Mouse (Mus musculus): Measurements from ENCODE around the gene Mis12. TPM values are rescaled to one million over a fixed set of nuclear protein-coding genes. Genes with fewer than 3 reads are reported as not detected.

Mis12 gene
- 22.1 and 29.4 TPM in 2 replicates for polyA plus RNA-seq (2011; ENCODE audit: insufficient read depth, insufficient read length, low replicate concordance, missing spikeins)

- Histone ChIP-seq H3K27ac (ENCODE audit: control insufficient read depth, insufficient read depth, low read depth, low read length, poor library complexity) (peak within 1 kb of the TSS; percentile 90), H3K4me1 (ENCODE audit: control insufficient read depth, insufficient read depth, low read length) (peaks cover 4% of the 10 kb centered on the region; the same call in 1 of the 2 replicates), H3K4me3 (replicated peaks; ENCODE audit: control insufficient read depth, low read depth, low read length) (peak within 1 kb of the TSS; percentile 98)
- WGBS, result under 1% methylated on average over 70 of the region's 71 CpGs
- no peak for TF ChIP-seq CTCF (IDR thresholded peaks at IDR 0.05; ENCODE audit: control insufficient read depth, insufficient read depth, low read length)
- peak; percentile 85 for TF ChIP-seq POLR2A (IDR thresholded peaks at IDR 0.05; ENCODE audit: borderline replicate concordance, control insufficient read depth, low read depth, low read length)
Measured at GRCm38 (mm10) chr11:71019201-71020068, at the start of gene Mis12, which contains the start of gene Derl2. Mis12 (plus strand) TSS chr11:71019611. Derl2 (minus strand) TSS chr11:71019841.

DNA sequence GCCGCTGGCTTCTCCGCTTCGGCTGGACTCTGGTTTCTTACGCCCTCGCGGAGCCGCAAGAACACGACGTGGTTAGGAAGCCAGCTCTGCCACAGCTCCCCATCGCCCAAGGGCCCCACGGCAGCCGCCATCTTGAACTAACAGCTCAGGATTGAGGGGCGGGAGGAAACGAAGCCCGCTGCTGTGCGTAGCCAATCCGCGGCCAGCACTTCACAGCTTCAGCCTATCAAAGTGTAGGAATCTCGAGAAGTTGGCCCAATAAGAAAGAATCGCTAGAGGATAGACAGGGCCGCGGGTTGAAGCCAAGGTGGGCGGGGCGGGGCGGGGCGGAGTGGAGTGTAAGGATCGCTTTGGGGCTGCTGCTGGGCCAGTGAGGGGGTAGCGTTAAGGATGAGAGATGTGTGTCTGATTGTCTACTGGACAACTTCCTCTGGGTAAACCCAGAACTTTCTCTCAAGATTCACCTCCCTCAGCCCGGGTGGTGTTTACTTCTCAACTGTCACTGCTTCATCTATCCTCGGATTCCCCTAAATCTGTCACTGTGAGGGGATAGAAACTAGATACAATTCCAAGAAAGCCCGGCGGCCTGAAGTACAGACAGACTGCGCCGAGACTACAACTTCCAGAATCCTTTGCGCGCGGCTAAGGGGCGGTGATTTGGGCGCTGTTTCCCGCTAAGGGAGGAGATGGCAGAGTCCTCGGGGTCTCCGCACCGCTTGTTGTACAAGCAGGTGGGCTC lies 49.4 kb upstream of the Mis12 start, which contains the start of the genes Nup88 and Rpain:
TSS of gene Nup88 (minus strand) at position 153 of the 739 bp plus-strand sequence.
TSS of gene Rpain (plus strand) at position 393 of the 739 bp plus-strand sequence.
- Histone ChIP-seq H3K4me3 (replicated peaks; ENCODE audit: control insufficient read depth, low read depth, low read length) (peak within 1 kb of the TSS; percentile 92), H3K4me1 (ENCODE audit: control insufficient read depth, insufficient read depth, low read length) (peaks cover 3% of the 10 kb centered on the region; the same call in 1 of the 2 replicates), H3K27ac (ENCODE audit: control insufficient read depth, insufficient read depth, low read depth, low read length, poor library complexity) (peak within 1 kb of the TSS; percentile 90)
- WGBS, result under 1% methylated on average over 43 of the region's 43 CpGs
- no peak for TF ChIP-seq CTCF (IDR thresholded peaks at IDR 0.05; ENCODE audit: control insufficient read depth, insufficient read depth, low read length)
- peak; percentile 93 for TF ChIP-seq POLR2A (IDR thresholded peaks at IDR 0.05; ENCODE audit: borderline replicate concordance, control insufficient read depth, low read depth, low read length)

GRCm38 (mm10) chr11:70970560-70971540 lies 48.6 kb upstream of the Mis12 start:
- Histone ChIP-seq H3K4me3 (replicated peaks; ENCODE audit: control insufficient read depth, low read depth, low read length) (peak overlapping the region; percentile 88), H3K27ac (ENCODE audit: control insufficient read depth, insufficient read depth, low read depth, low read length, poor library complexity) (peak overlapping the region; percentile 90), H3K4me1 (ENCODE audit: control insufficient read depth, insufficient read depth, low read length) (peaks cover 3% of the 10 kb centered on the region; the same call in 1 of the 2 replicates)
- WGBS, result 8% methylated on average over 24 of the region's 24 CpGs
- no peak for TF ChIP-seq POLR2A (IDR thresholded peaks at IDR 0.05; ENCODE audit: borderline replicate concordance, control insufficient read depth, low read depth, low read length)
- TF ChIP-seq CTCF (IDR thresholded peaks at IDR 0.05; ENCODE audit: control insufficient read depth, insufficient read depth, low read length), result no peak

DNA sequence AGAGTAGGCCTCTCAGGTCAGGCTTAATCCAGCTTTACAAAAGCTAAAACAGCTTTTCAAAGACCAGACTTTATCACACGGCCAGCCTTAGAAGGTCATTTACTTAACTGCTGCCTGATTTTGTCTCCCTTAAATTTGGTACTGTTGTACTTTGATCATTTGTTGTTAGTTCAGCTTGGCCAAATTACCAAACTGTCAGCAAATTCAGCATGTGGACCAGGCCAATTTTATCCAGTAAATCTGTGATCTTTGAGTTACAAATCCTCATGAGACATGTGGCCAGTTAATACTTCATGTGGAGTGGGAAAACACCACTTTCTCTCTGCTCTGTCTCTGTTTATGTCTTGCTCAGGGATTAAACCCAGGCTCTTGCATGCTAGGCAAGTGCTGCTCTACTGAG lies 46.8 kb upstream of the Mis12 start:
- no peak for TF ChIP-seq POLR2A (IDR thresholded peaks at IDR 0.05; ENCODE audit: borderline replicate concordance, control insufficient read depth, low read depth, low read length)
- no peak for TF ChIP-seq CTCF (IDR thresholded peaks at IDR 0.05; ENCODE audit: control insufficient read depth, insufficient read depth, low read length)
- no peak overlapping the region for H3K27ac ChIP-seq (ENCODE audit: control insufficient read depth, insufficient read depth, low read depth, low read length, poor library complexity)
- H3K4me3 ChIP-seq (replicated peaks; ENCODE audit: control insufficient read depth, low read depth, low read length), result no peak overlapping the region
- WGBS, result 80% methylated on average over 1 of the region's 1 CpGs
- H3K4me1 ChIP-seq (ENCODE audit: control insufficient read depth, insufficient read depth, low read length), result peaks cover 3% of the 10 kb centered on the region; the same call in 1 of the 2 replicates

DNA sequence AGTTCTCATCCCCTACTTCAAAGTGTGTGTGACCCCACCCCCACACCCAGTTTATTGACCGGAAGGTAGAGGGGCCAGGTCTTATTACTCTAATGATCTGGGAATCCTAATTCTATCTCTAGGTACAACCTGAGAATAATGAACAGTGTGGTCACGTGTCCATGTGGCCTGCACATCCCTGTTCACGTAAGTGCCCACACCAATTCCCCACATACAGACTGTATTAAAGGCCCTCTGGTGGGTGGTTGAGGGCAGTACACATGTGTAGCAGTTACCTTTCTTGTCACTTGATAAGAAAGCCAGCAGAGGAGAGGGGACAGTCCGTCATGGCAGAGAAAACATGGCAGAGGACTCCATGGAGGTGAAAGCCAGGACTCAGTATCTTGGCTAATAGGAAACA lies 45.5 kb upstream of the Mis12 start:
- TF ChIP-seq POLR2A (IDR thresholded peaks at IDR 0.05; ENCODE audit: borderline replicate concordance, control insufficient read depth, low read depth, low read length) (no peak), CTCF (IDR thresholded peaks at IDR 0.05; ENCODE audit: control insufficient read depth, insufficient read depth, low read length) (peak; percentile 19; the same call in 1 of the 2 replicates)
- Histone ChIP-seq H3K4me3 (replicated peaks; ENCODE audit: control insufficient read depth, low read depth, low read length) (no peak overlapping the region), H3K27ac (ENCODE audit: control insufficient read depth, insufficient read depth, low read depth, low read length, poor library complexity) (no peak overlapping the region), H3K4me1 (ENCODE audit: control insufficient read depth, insufficient read depth, low read length) (peaks cover 1% of the 10 kb centered on the region; the same call in 1 of the 2 replicates)
- WGBS, result 67% methylated on average over 4 of the region's 4 CpGs

- 62% methylated on average over 2 of the region's 2 CpGs for WGBS
- H3K27ac ChIP-seq (ENCODE audit: control insufficient read depth, insufficient read depth, low read depth, low read length, poor library complexity), result no peak overlapping the region
- H3K4me1 ChIP-seq (ENCODE audit: control insufficient read depth, insufficient read depth, low read length), result no peaks in the 10 kb centered on the region; the same call in 1 of the 2 replicates
- no peak for TF ChIP-seq POLR2A (IDR thresholded peaks at IDR 0.05; ENCODE audit: borderline replicate concordance, control insufficient read depth, low read depth, low read length)
- no peak for TF ChIP-seq CTCF (IDR thresholded peaks at IDR 0.05; ENCODE audit: control insufficient read depth, insufficient read depth, low read length)
- no peak overlapping the region for H3K4me3 ChIP-seq (replicated peaks; ENCODE audit: control insufficient read depth, low read depth, low read length)
Measured at GRCm38 (mm10) chr11:70975193-70975592, 44.2 kb upstream of the Mis12 start.

DNA sequence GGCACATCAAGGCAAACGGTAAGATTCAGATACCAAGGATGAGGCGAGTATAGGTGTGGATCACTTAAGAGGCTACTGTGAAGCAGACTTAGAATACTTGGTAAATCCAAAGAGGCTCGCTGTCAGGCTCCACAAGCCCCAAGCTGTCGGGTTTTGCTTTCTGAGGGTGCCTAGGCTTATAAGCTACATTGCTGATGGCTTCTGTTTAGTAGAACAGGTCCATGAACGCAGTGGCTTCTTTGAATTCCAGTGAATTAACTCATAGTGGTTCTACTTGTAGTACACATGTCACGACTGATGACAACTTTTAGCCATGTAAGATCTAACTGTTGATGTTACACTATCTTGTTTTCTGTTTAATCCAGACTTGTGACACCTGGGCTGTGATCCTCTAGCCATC lies 42.1 kb upstream of the Mis12 start:
- Histone ChIP-seq H3K4me1 (ENCODE audit: control insufficient read depth, insufficient read depth, low read length) (no peaks in the 10 kb centered on the region; the same call in 1 of the 2 replicates), H3K27ac (ENCODE audit: control insufficient read depth, insufficient read depth, low read depth, low read length, poor library complexity) (no peak overlapping the region), H3K4me3 (replicated peaks; ENCODE audit: control insufficient read depth, low read depth, low read length) (no peak overlapping the region)
- TF ChIP-seq CTCF (IDR thresholded peaks at IDR 0.05; ENCODE audit: control insufficient read depth, insufficient read depth, low read length) (no peak), POLR2A (IDR thresholded peaks at IDR 0.05; ENCODE audit: borderline replicate concordance, control insufficient read depth, low read depth, low read length) (no peak)
- 86% methylated on average over 6 of the region's 6 CpGs for WGBS

Data from bone marrow, adult 2 months (tissue).